Mouse (Mus musculus): Measurements from ENCODE around the gene Bdh2.

DNA sequence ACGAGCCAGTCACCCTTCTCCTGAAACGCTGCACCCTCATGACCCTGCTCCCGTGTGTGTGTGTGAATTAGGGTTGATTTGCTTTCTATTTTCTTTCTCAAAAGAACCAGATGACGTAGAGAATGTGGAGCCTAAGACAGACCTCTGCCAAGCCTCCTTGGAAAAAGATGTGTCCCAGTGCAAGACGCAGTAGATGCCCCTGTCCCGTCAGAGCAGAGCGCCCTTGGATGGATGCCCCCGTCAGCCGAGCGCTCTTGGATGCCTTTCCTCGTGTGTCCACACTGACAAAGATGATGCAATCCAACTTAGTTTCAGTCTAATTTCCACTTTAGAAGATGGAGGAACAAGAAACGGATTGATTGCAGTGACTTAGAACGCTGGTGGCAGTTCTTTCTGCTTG, 8.0 kb upstream of the Bdh2 start:
- no peak for TF ChIP-seq EP300 (optimal IDR thresholded peaks at IDR 0.05)
- no peak for TF ChIP-seq CTCF (IDR thresholded peaks at IDR 0.05; ENCODE audit: low read depth)

All from stomach, postnatal 0 days (tissue).